Comparison of ENCODE assay signal across 16 mouse cellular contexts in the genomic region with DNA sequence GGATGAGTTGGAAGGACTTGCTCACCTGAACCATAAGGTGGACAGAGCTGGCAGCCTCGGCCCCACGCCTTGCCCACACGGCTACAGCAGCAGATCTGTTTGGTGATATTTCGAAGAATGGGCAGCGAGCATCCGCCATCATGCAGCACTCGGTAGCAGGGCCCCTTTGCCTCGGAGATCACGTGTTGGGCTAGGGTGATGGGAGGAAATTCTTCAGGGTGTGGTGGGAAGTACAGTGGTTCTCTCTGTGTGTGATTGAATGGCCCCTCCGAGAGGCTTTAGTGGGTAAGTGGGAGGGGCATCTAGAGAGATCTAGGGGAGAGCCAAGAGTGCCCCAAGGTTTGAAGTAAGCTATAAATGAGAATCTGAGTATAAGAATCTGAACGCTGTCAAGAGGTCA. TPM values are rescaled to one million over a fixed set of nuclear protein-coding genes. Genes with fewer than 3 reads are reported as not detected.
"Had no signal": no experiment of that assay in that cellular context is flagged by ENCODE, and none has a peak within 500 bp of the region (broad histone marks: within the 10 kb centered on the region; RNA-seq: fewer than 3 reads in every experiment).

No protein-coding gene starts in this region.

- H3K4me3 ChIP-seq: limb, embryonic 15.5 days; liver, embryonic 12.5 days; midbrain, embryonic 10.5 days; myocyte; neural tube, embryonic 15.5 days had no signal

- H3K9me3 ChIP-seq: limb, embryonic 15.5 days; liver, embryonic 12.5 days; midbrain, embryonic 10.5 days; neural tube, embryonic 15.5 days had no signal

- ATAC-seq: liver, embryonic 12.5 days had no signal

- H3K4me2 ChIP-seq: limb, embryonic 15.5 days; liver, embryonic 12.5 days; lung, embryonic 14.5 days; neural tube, embryonic 15.5 days had no signal

- H3K27ac ChIP-seq: limb, embryonic 15.5 days; liver, embryonic 12.5 days; midbrain, embryonic 10.5 days; neural tube, embryonic 15.5 days; stomach, postnatal 0 days had no signal

- H3K36me3 ChIP-seq: liver, embryonic 12.5 days; midbrain, embryonic 10.5 days; neural tube, embryonic 15.5 days had no signal

- H3K9ac ChIP-seq: limb, embryonic 15.5 days; liver, embryonic 12.5 days; lung, embryonic 14.5 days; neural tube, embryonic 15.5 days had no signal

- DNase-seq: lung, embryonic 14.5 days; midbrain, embryonic 14.5 days; right cerebral cortex, adult 18-20 months; right cerebral cortex, postnatal 25 days had no signal

RNA-seq across cellular contexts. Expression of gene Ltbp4, which starts 9.3 kb away (rescaled TPM):
- total RNA-seq: megakaryocyte, adult 5-6 weeks had no signal

RNA-seq across cellular contexts. Expression of gene Gm20479, which starts 29.1 kb away (rescaled TPM):
- total RNA-seq: layer of hippocampus, postnatal 25 days; left cerebral cortex, adult 8-10 months; left cerebral cortex, postnatal 25 days; megakaryocyte, adult 5-6 weeks had no signal
- polyA plus RNA-seq: liver, embryonic 12.5 days; midbrain, embryonic 14.5 days; neural tube, embryonic 11.5 days; neural tube, embryonic 15.5 days; small intestine, adult 2 months had no signal
